Mouse (Mus musculus): ENCODE results near the gene Pik3c2a. TPM values are rescaled to one million over a fixed set of nuclear protein-coding genes. Genes with fewer than 3 reads are reported as not detected.

Pik3c2a gene
- polyA plus RNA-seq, 1 experiment from 2014 or later, result 5.3 TPM

- Histone ChIP-seq H3K4me2 (ENCODE audit: low read depth, low read length) (0 out of 2 replicates have a peak overlapping the region, but pooled peaks have one; percentile 17), H3K36me3 (ENCODE audit: control insufficient read depth, insufficient read depth) (peaks cover 18% of the 10 kb centered on the region), H3K9me3 (replicated peaks; ENCODE audit: control insufficient read depth, low read length) (no peaks in the 10 kb centered on the region), H3K4me1 (ENCODE audit: control insufficient read depth, low read depth, low read length) (peaks cover 20% of the 10 kb centered on the region), H3K9ac (ENCODE audit: low read depth, low read length) (no peak overlapping the region), H3K27ac (ENCODE audit: low read length) (no peak overlapping the region), H3K27me3 (ENCODE audit: control insufficient read depth, insufficient read depth, low read depth, low read length) (no peaks in the 10 kb centered on the region), H3K4me3 (ENCODE audit: low read depth, low read length) (no peak overlapping the region)
- 60% methylated on average over 1 of the region's 1 CpGs for WGBS (ENCODE audit: insufficient replicate concordance)
- ATAC-seq (ENCODE audit: low read depth), result no peak
These were observed 107.0 kb downstream of the Pik3c2a start for GRCm38 (mm10) chr7:116336226-116336625.

DNA sequence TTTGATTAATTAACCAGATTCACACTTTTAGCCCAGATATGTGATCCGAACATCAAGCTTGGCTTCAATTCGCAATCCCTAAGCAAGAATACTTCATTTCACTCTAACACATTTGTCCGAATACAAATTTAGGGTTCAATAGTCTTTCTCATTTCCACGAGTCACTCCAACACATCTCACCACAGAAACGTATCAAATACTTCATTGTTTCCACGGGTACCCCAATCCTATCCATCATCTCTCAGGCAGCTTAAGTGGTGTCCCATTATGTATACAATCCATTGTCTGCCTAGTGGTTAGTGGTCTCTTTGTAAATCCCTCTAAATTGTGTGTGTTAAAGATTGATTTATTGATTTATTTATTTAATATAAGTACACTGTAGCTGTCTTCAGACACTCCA is 108.1 kb downstream of the Pik3c2a start:
- peak overlapping the region; percentile 93; the same call in 1 of the 2 replicates for H3K9ac ChIP-seq (ENCODE audit: low read depth, low read length)
- H3K36me3 ChIP-seq (ENCODE audit: control insufficient read depth, insufficient read depth), result peaks cover 24% of the 10 kb centered on the region
- peaks cover 20% of the 10 kb centered on the region for H3K4me1 ChIP-seq (ENCODE audit: control insufficient read depth, low read depth, low read length)
- no peaks in the 10 kb centered on the region for H3K27me3 ChIP-seq (ENCODE audit: control insufficient read depth, insufficient read depth, low read depth, low read length)
- no peak overlapping the region for H3K27ac ChIP-seq (ENCODE audit: low read length)
- H3K9me3 ChIP-seq (replicated peaks; ENCODE audit: control insufficient read depth, low read length), result no peaks in the 10 kb centered on the region
- no peak for ATAC-seq (ENCODE audit: low read depth)
- peak overlapping the region; percentile 91 for H3K4me3 ChIP-seq (ENCODE audit: low read depth, low read length)
- 59% methylated on average over 6 of the region's 6 CpGs for WGBS (ENCODE audit: insufficient replicate concordance)
- peak overlapping the region; percentile 83 for H3K4me2 ChIP-seq (ENCODE audit: low read depth, low read length)

DNA sequence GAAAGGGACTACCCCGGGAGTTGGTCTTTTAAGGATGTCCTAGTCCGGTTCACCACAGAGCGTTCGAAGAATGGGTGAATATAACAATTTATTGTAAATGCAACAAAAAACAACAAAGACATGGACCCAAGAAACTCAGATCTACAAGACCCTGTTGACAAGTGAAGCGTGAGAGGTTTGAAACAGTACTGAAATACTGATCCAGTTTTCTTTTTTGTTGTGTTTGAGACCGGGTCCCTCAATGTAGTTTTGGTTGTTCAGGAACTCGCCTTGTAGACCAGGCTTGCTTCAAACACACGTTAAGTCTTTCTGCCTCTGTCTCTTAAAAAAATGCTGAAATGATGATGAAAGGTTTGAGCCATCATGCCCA is 108.6 kb downstream of the Pik3c2a start:
- H3K4me2 ChIP-seq (ENCODE audit: low read depth, low read length), result peak overlapping the region; percentile 83
- ATAC-seq (ENCODE audit: low read depth), result no peak
- no peaks in the 10 kb centered on the region for H3K9me3 ChIP-seq (replicated peaks; ENCODE audit: control insufficient read depth, low read length)
- peaks cover 20% of the 10 kb centered on the region for H3K4me1 ChIP-seq (ENCODE audit: control insufficient read depth, low read depth, low read length)
- no peaks in the 10 kb centered on the region for H3K27me3 ChIP-seq (ENCODE audit: control insufficient read depth, insufficient read depth, low read depth, low read length)
- peak overlapping the region; percentile 93 for H3K9ac ChIP-seq (ENCODE audit: low read depth, low read length)
- H3K4me3 ChIP-seq (ENCODE audit: low read depth, low read length), result peak overlapping the region; percentile 91
- peak overlapping the region; percentile 89 for H3K27ac ChIP-seq (ENCODE audit: low read length)
- 7% methylated on average over 8 of the region's 8 CpGs for WGBS (ENCODE audit: insufficient replicate concordance)
- peaks cover 25% of the 10 kb centered on the region for H3K36me3 ChIP-seq (ENCODE audit: control insufficient read depth, insufficient read depth)

DNA sequence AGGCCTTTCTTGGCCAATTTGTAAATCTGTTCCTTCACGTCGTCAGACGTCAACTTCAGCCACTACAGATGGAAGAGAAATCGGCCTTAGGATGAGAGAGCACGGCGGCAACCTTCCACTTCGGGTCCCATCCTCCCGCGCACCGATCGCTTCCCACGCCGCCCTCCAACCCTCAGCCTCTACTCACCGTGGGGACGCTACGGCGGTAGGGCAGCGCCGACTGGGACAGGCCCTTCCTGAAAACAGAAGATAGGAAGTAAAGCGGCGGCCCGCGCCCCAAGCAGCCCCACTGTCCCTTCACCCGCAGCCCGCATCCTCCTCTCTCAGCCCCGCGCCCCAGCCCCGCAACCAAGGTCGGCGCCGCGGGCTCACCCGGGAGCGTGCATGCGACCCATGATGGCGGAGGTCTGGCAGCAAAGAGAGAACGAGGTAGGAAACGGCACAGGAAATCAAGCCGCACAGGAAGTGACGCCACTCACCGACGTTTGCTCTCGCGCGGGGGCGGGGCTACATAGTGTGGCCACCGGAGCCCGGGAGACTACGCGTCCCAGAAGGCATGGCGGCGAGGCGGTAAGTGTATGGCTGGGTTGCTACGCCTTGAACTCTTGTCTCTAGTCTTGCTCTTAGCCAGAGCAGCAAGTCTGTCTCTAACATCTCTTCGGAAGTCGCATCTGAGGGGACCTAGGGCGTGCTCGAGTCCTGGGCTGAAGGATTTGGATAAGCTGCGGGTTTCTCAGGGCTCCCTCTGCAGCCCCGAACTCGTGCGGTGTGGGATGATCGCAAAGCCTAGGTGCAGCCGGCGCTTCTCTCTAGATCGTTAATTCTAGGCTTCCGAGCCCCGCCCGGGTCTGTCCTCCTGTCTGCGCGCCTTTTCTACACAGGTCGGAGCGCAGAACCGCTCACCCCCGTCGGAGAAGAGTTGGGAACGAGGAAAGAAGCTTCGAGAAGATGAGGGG is 109.3 kb downstream of the Pik3c2a start, which contains the start of gene Rps13:
Gene Rps13 (minus strand): TSS at position 483 of the 956 bp plus-strand sequence.
- H3K27me3 ChIP-seq (ENCODE audit: control insufficient read depth, insufficient read depth, low read depth, low read length), result no peaks in the 10 kb centered on the region
- no peaks in the 10 kb centered on the region for H3K9me3 ChIP-seq (replicated peaks; ENCODE audit: control insufficient read depth, low read length)
- H3K9ac ChIP-seq (ENCODE audit: low read depth, low read length), result peak within 1 kb of the TSS; percentile 93
- H3K27ac ChIP-seq (ENCODE audit: low read length), result peak within 1 kb of the TSS; percentile 89
- WGBS (ENCODE audit: insufficient replicate concordance), result under 1% methylated on average over 78 of the region's 78 CpGs
- H3K4me1 ChIP-seq (ENCODE audit: control insufficient read depth, low read depth, low read length), result peaks cover 20% of the 10 kb centered on the region
- H3K4me3 ChIP-seq (ENCODE audit: low read depth, low read length), result peak within 1 kb of the TSS; percentile 91
- H3K36me3 ChIP-seq (ENCODE audit: control insufficient read depth, insufficient read depth), result peaks cover 26% of the 10 kb centered on the region
- H3K4me2 ChIP-seq (ENCODE audit: low read depth, low read length), result peak within 1 kb of the TSS; percentile 83
- peak; percentile 99 for ATAC-seq (ENCODE audit: low read depth)

GRCm38 (mm10) chr7:116331246-116331645 is 112.0 kb downstream of the Pik3c2a start:
- no peak for ATAC-seq (ENCODE audit: low read depth)
- Histone ChIP-seq H3K4me2 (ENCODE audit: low read depth, low read length) (no peak overlapping the region), H3K36me3 (ENCODE audit: control insufficient read depth, insufficient read depth) (peaks cover 26% of the 10 kb centered on the region), H3K4me1 (ENCODE audit: control insufficient read depth, low read depth, low read length) (peaks cover 14% of the 10 kb centered on the region), H3K27ac (ENCODE audit: low read length) (no peak overlapping the region), H3K27me3 (ENCODE audit: control insufficient read depth, insufficient read depth, low read depth, low read length) (no peaks in the 10 kb centered on the region), H3K4me3 (ENCODE audit: low read depth, low read length) (no peak overlapping the region), H3K9me3 (replicated peaks; ENCODE audit: control insufficient read depth, low read length) (no peaks in the 10 kb centered on the region), H3K9ac (ENCODE audit: low read depth, low read length) (no peak overlapping the region)
- 80% methylated on average over 2 of the region's 2 CpGs for WGBS (ENCODE audit: insufficient replicate concordance)

DNA sequence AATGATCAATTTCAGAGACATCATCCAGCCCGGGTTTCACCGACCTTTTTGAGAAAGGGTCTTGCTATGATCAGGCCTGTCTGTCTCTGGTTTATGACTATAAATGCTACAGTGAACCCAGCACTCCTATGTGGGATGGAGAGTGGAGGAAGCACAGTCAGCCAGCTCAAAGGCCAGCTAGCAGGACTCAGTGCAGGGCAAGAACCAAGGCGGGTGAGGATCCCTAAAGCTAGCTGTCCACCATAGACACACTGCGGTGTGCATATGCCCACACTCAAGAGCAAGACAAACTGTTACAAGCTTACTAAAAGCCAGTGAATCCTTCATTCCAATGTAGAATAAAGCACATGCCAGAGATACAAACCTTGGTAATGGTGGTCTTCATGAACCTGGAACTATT is 113.4 kb downstream of the Pik3c2a start:
- Histone ChIP-seq H3K4me1 (ENCODE audit: control insufficient read depth, low read depth, low read length) (peaks cover 10% of the 10 kb centered on the region), H3K4me3 (ENCODE audit: low read depth, low read length) (no peak overlapping the region), H3K27me3 (ENCODE audit: control insufficient read depth, insufficient read depth, low read depth, low read length) (no peaks in the 10 kb centered on the region), H3K4me2 (ENCODE audit: low read depth, low read length) (no peak overlapping the region), H3K9me3 (replicated peaks; ENCODE audit: control insufficient read depth, low read length) (no peaks in the 10 kb centered on the region), H3K27ac (ENCODE audit: low read length) (no peak overlapping the region), H3K9ac (ENCODE audit: low read depth, low read length) (no peak overlapping the region), H3K36me3 (ENCODE audit: control insufficient read depth, insufficient read depth) (peaks cover 26% of the 10 kb centered on the region)
- ATAC-seq (ENCODE audit: low read depth), result no peak
- 79% methylated on average over 4 of the region's 4 CpGs for WGBS (ENCODE audit: insufficient replicate concordance)

DNA sequence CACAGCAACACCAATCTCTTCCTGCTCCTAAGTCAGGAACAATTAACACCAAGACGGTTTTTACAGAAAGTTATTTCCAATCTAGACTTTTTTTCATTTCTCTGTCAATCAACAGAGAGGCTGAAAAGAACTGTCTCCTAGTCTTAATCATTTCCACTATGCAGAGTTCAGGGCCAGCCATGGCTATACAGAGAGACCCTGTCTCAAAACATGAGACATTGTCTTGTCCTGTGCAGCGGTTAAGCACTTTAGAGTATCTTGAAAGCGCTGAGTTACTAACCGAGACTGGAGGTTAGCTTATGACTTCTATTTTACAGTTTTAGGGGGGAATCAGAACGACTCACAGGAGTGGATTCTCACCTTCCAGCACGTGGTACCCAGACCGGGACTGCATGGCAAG is 114.5 kb downstream of the Pik3c2a start:
- H3K4me1 ChIP-seq (ENCODE audit: control insufficient read depth, low read depth, low read length), result peaks cover 8% of the 10 kb centered on the region
- 60% methylated on average over 7 of the region's 7 CpGs for WGBS (ENCODE audit: insufficient replicate concordance)
- H3K4me2 ChIP-seq (ENCODE audit: low read depth, low read length), result no peak overlapping the region
- no peak overlapping the region for H3K4me3 ChIP-seq (ENCODE audit: low read depth, low read length)
- no peaks in the 10 kb centered on the region for H3K9me3 ChIP-seq (replicated peaks; ENCODE audit: control insufficient read depth, low read length)
- H3K9ac ChIP-seq (ENCODE audit: low read depth, low read length), result no peak overlapping the region
- no peaks in the 10 kb centered on the region for H3K27me3 ChIP-seq (ENCODE audit: control insufficient read depth, insufficient read depth, low read depth, low read length)
- H3K36me3 ChIP-seq (ENCODE audit: control insufficient read depth, insufficient read depth), result peaks cover 26% of the 10 kb centered on the region
- no peak overlapping the region for H3K27ac ChIP-seq (ENCODE audit: low read length)
- no peak for ATAC-seq (ENCODE audit: low read depth)

DNA sequence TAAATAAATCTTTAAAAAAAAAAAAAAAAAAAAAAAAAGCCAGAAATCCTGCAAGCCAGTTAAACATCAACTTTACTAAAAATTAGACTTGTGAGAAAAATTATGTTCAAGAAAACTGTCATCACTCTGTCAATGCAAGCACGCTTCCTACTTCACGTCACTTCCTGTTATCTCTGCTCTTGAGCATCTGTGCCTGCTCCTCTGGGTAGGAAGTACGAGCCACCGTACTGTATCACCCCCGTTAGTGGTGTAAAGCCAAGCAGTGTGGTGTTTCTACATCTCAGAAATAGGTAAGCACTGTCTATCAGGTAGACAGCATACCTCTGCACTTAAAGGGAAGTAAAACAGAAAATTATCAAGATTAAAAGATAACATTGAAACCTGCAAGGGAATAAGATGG is 115.3 kb downstream of the Pik3c2a start:
- WGBS (ENCODE audit: insufficient replicate concordance), result 40% methylated on average over 5 of the region's 5 CpGs
- no peak overlapping the region for H3K4me3 ChIP-seq (ENCODE audit: low read depth, low read length)
- H3K4me1 ChIP-seq (ENCODE audit: control insufficient read depth, low read depth, low read length), result peaks cover 6% of the 10 kb centered on the region
- H3K27ac ChIP-seq (ENCODE audit: low read length), result no peak overlapping the region
- H3K9ac ChIP-seq (ENCODE audit: low read depth, low read length), result no peak overlapping the region
- H3K9me3 ChIP-seq (replicated peaks; ENCODE audit: control insufficient read depth, low read length), result no peaks in the 10 kb centered on the region
- no peak for ATAC-seq (ENCODE audit: low read depth)
- peaks cover 26% of the 10 kb centered on the region for H3K36me3 ChIP-seq (ENCODE audit: control insufficient read depth, insufficient read depth)
- H3K4me2 ChIP-seq (ENCODE audit: low read depth, low read length), result no peak overlapping the region
- H3K27me3 ChIP-seq (ENCODE audit: control insufficient read depth, insufficient read depth, low read depth, low read length), result no peaks in the 10 kb centered on the region

DNA sequence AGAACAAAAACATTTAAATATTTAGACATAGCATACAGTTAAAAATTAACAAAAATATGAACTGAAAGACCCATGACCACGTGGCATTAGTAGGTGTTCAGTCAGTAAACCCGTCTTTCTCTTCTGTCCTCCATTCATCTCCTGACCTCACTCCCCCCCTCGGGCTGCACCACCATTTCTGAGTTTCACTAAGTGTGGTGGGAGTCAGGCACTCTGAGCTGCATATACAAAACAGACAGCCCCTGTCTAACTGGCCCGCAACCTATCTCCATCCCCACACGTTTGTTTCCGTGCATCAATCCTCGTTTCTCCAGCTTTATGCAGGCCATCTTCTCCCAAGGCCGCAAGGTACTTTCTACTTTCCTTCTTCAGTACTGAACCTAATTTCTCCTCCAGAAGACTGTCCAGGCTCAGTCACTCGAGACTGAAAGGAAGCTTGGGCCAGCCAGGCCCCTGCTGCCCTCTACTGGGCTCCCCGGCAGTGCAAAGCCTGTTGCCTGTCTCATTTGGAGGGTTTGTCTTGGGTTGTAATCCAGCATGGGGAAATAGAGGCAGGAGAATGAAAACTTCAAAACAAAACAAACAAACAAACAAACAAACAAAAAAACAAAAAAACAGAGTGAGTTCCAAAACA is 119.8 kb downstream of the Pik3c2a start:
- H3K36me3 ChIP-seq (ENCODE audit: control insufficient read depth, insufficient read depth), result no peaks in the 10 kb centered on the region
- no peak overlapping the region; the same call in 1 of the 2 replicates for H3K9ac ChIP-seq (ENCODE audit: low read depth, low read length)
- 26% methylated on average over 10 of the region's 10 CpGs for WGBS (ENCODE audit: insufficient replicate concordance)
- H3K27me3 ChIP-seq (ENCODE audit: control insufficient read depth, insufficient read depth, low read depth, low read length), result no peaks in the 10 kb centered on the region
- H3K4me3 ChIP-seq (ENCODE audit: low read depth, low read length), result no peak overlapping the region
- H3K4me1 ChIP-seq (ENCODE audit: control insufficient read depth, low read depth, low read length), result no peaks in the 10 kb centered on the region
- no peak overlapping the region for H3K27ac ChIP-seq (ENCODE audit: low read length)
- no peak; the same call in 1 of the 2 replicates for ATAC-seq (ENCODE audit: low read depth)
- peak overlapping the region; percentile 26 for H3K4me2 ChIP-seq (ENCODE audit: low read depth, low read length)
- H3K9me3 ChIP-seq (replicated peaks; ENCODE audit: control insufficient read depth, low read length), result no peaks in the 10 kb centered on the region

Measured in liver, embryonic 16.5 days (tissue).